Mouse (Mus musculus) ovary, postnatal 14 days (tissue): ENCODE measurements at regions not wholly inside any gene's neighbourhood (a gene's known extent, or its start where the extent isn't known, plus 50 kb on each side); places are given as distances from the start of the nearest gene placed in this dataset.

Experiments used
- DNase-seq: peaks from one replicate; pipeline ENCODE4 v3.0.0; 2022; ENCODE audit warnings: low spot score

DNA sequence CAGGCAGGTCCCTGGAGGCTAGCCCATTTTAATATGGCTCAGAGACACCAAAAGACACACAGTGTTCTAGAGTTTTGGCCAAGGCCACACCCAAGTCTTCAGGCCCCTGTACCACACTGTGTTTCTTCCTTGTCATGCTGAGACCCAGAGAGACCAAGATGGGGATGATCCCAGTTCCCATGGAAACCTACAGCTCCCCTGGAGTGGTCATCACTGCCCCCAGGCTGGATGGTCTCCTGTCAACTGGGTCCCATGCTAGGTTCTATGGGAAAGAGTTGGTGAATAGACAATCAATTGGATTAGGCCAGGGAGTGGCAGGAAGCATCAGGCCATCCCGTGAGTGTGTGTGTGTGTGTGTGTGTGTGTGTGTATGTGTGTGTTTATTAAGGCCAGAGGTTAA is 80.5 kb upstream of the Tle3 start:
- DNase-seq: no peak

DNA sequence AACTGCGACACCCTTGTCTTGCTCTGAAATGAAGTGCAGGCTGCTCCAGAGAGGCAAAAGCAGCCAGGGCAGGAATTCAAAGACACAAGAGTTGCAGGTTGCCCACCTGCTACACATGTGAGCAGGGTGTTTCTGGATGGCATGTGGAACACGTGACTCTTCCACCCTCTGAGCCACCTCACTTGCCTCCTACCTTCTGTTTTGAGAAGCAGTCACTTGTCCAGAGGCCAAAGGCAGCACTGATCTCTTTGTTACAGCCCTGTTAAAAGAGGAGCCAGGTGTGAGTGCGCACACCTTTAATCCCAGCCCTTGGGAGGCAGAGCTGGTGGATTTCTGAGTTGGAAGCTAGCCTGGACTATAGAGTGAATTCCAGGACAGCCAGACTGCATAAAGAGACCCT is 79.7 kb upstream of the Tle3 start:
- no peak for DNase-seq

GRCm38 (mm10) chr9:61293223-61293985 is 78.8 kb upstream of the Tle3 start:
- DNase-seq: no peak

GRCm38 (mm10) chr9:61295001-61295400 is 77.2 kb upstream of the Tle3 start:
- no peak for DNase-seq

DNA sequence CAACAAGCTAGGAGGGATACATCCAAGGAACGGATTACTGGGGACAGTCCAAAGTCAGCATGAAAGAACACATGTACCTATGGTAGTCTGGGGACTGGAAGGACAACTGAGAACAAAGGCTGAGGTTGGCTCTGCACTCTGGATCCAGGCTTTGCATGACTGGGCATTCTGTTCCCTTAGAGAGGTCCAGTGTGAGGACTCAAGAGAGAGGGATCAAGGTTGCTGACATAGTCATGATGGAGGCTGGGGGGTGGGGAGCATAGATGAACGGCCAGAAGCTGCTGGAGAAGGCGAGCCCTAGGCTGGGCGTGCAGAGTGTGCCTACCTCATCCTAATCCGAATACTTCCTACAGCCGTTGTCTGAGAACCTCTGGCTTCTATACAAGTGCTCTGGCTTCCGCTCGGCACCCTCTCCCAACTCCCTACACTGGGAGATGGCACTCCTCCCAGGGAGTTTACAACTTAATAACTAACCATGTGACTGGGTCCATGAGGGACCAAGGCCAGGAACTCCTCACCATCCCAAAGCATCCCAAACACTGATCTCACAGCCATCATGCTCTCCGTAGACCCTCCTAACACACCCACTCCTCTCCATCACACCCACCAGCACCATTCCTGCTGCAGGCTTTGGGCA is 75.7 kb upstream of the Tle3 start:
- DNase-seq: no peak

- DNase-seq: no peak
Observed at GRCm38 (mm10) chr9:61297385-61297784, 74.8 kb upstream of the Tle3 start.

DNA sequence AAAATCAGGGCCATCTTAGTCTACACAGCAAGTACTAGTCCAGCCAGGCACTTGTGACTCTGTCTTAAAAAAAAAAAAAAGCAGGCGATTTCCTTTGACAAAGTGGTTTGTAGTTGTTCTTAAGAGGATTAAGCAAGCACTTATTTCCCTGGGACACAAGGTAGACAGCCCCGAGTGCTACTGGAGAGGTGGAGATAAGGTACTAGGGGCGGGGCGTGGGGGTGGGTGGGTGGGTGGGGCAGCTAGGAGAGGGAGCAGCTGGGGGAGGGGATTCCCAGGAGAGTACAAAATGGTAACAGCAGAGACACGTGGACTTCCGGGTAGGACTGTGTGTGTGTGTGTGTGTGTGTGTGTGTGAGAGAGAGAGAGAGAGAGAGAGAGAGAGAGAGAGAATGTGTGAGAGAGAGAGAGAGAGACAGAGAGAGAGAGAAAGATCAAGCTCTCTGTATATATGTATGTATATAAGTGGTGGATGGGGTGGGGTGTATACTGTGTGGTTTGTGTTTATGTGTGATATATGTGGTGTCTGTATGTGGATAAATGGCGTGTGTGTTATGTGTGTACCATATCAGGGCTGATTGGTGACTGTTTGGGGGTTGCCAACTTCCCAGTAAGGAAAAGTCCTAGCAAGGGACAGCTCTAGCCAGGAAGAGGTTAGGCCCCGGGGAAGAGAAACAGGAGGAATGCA is 72.1 kb upstream of the Tle3 start:
- no peak for DNase-seq

DNA sequence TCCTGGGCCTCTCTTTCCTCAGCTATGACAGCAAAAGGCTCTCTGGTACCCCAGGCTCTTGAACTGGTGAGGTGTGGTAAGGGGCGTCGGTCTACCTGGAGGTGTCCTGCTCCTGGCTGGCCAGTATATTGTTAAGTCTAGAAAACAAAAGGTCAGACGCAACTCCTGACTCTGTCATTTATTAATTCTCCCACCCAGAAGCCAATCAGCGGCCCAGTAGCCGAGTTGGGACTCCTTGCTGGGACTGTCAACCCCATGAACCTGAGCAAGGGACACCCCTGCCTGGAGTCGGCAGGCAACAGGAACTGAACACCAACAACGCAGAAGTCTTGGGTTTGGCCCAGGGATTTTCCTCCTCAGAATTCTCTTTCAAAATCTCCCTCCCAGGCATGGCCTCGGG is 71.1 kb upstream of the Tle3 start:
- DNase-seq: no peak

DNA sequence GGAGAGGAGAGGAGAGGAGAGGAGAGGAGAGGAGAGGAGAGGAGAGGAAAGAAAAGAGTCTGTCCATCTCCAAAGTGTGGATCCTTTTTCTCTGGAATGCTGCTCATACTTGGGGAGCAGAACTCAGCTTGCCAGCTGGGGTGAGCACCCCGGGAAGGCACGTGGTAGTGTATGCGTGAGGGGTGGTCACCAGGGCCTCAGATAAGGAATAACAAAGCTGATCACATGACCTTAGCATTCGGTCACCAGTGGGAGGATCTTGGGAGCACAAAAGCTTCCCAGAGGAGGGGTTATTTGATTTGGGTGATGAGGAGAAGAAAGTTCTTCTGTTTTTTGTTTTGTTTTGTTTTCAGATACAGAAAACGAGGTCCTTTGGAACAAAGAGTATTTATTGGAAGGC is 69.4 kb upstream of the Tle3 start:
- no peak for DNase-seq

DNA sequence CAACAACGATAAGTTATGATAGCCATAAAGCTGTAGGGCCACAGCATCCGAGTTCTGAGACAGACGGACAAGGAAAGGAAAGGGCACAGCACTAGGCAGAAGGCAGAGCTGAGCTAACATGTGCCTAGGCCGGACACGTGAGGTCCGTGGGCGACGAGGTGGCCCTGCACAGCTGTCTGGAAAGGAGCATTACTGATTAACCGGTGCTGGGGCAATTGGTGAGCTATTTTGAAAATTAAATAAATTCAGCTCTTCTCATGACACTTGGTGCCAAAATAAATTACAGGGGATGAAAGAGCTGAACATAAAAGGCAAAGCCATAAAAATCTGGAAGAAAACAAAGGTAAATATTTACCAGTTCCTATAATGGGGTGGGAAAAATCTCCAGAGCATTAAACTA is 65.9 kb upstream of the Tle3 start:
- no peak for DNase-seq

- no peak for DNase-seq
Observed at GRCm38 (mm10) chr9:61309096-61309495, 63.1 kb upstream of the Tle3 start.

DNA sequence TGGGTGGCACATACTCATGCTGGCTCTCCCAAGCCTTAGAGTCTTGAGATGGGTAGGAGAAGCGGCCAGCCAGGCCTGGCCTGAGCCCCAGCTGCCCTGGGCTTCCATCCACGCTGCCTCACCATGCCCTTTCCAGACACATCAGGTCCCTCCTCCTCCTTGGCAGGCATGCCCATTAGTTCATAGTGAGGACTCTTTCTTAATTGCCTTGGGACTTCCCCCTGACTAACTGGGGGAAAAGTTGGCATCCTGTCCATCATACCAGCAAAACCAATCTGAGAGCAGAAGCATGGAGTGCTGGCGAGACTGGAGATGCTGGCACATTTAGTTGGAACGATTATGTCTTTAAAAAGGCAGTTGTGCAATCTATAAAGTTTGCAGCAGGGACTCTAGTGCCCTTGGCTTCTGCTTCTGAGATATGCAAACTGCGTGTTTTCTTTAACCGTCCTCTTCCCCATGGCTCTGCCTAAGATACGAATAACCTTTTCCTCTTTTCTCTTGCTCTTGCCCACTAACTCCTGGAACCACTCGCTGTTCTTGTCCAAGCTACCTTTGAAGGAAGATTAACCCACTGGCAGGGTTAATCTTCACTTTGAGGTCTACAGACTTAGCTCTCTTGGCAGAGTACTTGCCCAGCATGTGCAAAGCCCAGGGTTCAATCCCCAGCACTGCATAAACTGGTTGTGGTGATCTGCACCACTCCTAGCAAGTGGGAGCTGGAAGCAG is 62.2 kb upstream of the Tle3 start:
- no peak for DNase-seq

GRCm38 (mm10) chr9:61310574-61310973 is 61.6 kb upstream of the Tle3 start:
- no peak for DNase-seq

- no peak for DNase-seq
Observed at GRCm38 (mm10) chr9:61311604-61312003, 60.6 kb upstream of the Tle3 start.

- DNase-seq: no peak
Observed at GRCm38 (mm10) chr9:61314630-61315179, 57.5 kb upstream of the Tle3 start.

DNA sequence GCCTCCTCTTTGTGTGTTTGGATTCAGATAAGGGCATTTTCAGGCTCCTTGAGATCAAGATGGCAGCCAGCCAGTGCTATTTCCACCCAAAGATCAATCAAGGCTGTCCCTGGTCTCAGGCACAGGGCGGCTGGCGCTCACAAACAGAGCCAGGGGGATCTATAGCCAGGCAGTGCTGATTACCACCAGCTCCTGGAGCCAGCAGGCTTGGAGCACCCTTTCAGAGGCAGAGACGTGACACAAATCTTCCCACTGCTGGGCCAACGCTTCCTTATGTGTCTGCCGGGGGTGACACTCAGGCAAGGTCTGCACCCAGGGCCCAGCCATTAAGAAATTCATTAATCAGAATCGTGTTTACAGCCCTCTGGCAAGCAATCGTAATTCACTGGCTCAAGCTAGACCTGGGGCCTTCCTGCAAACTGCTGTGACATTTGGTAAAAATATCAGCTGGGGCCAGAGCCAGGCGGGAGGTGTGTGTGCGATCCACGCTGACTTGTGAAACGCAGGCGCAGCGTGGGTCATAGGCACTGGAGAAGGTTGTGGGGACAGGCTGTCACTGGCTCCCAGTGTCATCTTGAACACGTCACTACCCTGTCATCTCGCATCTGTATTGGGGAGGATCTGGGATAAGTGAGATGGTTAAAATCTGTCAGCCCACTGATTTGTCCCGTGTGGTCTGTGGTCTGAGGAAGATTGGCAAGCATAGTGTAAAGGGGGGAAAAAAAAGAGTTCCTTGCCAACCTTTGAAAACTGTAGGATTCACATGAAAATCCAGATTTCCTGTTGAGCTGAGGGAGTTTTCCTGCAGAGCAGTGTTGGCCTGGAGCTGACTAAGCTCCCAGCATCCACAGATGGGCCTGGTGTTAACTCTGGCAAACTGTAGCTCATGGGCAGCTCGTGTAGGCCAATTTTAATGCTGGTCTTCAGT is 56.5 kb upstream of the Tle3 start:
- no peak for DNase-seq

- DNase-seq: no peak
Observed at GRCm38 (mm10) chr9:61316442-61316841, 55.7 kb upstream of the Tle3 start.

DNA sequence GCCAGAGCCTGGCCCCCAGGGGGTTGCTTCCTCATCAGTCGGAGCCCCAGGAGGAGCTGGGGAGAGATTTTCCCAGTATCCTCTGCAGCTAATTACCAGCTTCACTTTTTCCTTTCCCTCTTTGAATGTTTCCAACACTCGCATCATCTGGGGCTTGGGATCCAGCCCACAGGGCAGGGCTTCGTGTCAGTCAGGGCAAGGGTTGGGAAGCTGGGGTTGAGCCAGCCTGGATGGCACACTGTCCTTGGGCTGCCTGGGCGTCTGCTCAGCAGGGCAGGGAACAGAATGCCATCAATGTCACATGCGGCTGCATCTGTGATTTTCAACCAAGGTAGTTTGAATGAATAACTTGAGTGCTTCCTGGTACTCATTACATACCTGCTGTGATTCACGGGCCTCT is 52.4 kb upstream of the Tle3 start:
- no peak for DNase-seq

DNA sequence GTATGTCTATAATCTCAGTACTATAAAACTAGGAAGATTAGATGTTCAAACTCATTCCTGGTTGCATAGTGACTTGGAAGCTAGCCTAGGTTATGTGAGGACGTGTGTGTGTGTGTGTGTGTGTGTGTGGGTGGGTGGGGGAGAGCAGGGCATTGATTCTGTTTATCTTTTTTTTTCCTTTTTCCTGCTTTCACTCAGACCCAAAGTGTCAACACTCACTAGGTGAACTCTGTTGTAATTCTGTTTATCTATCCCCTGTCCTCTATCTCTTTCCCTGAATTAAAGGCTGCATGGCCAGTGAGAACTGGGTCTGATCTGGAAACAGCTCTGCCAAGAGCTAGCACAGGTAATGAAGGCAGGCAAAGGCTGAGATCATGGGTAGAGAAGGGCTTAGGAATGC is 50.9 kb upstream of the Tle3 start:
- DNase-seq: no peak

GRCm38 (mm10) chr9:61321825-61322224 is 50.3 kb upstream of the Tle3 start:
- no peak for DNase-seq

- no peak for DNase-seq
Observed at GRCm38 (mm10) chr9:61322333-61322732, 49.8 kb upstream of the Tle3 start.
